Mouse (Mus musculus): ENCODE measurements at regions not wholly inside any gene's neighbourhood (a gene's known extent, or its start where the extent isn't known, plus 50 kb on each side); places are given as distances from the start of the nearest gene placed in this dataset.

GRCm38 (mm10) chr7:67457898-67458297 is 85.2 kb upstream of the Mef2a start:
- WGBS (ENCODE audit: insufficient replicate concordance): 61% methylated on average over 1 of the region's 1 CpGs
- TF ChIP-seq EP300 (IDR thresholded peaks at IDR 0.05; ENCODE audit: low read depth) (no peak), CTCF (IDR thresholded peaks at IDR 0.05; ENCODE audit: low read depth) (no peak)

GRCm38 (mm10) chr7:67456015-67456414 is 83.4 kb upstream of the Mef2a start:
- H3K9ac ChIP-seq (replicated peaks): no peak overlapping the region
- no peaks in the 10 kb centered on the region for H3K9me3 ChIP-seq (ENCODE audit: control insufficient read depth, low read length)
- H3K27me3 ChIP-seq (ENCODE audit: control insufficient read depth, insufficient read depth, low read length): no peaks in the 10 kb centered on the region
- no peaks in the 10 kb centered on the region for H3K36me3 ChIP-seq (replicated peaks; ENCODE audit: control insufficient read depth, insufficient read depth, low read depth)
- DNase-seq (ENCODE audit: low read depth in 3 of 3, low spot score in 3 of 3): no peak
- TF ChIP-seq EP300 (IDR thresholded peaks at IDR 0.05; ENCODE audit: low read depth) (no peak), CTCF (IDR thresholded peaks at IDR 0.05; ENCODE audit: low read depth) (no peak)
- H3K4me2 ChIP-seq (ENCODE audit: low read depth): no peak overlapping the region
- ATAC-seq (ENCODE audit: insufficient read depth): no peak
- peaks cover 0 to 11% of the 10 kb centered on the region in 2 experiments; a peak in 2 of 4 replicates for H3K4me1 ChIP-seq (replicated peaks; ENCODE audit: control insufficient read depth in 2 of 2, insufficient read depth in 2 of 2, low read length in 1 of 2)
- H3K4me3 ChIP-seq (ENCODE audit: insufficient read depth in 1 of 2, low read depth in 2 of 2, low read length in 2 of 2): no peak overlapping the region
- WGBS (ENCODE audit: insufficient replicate concordance): 56% methylated on average over 4 of the region's 4 CpGs
- H3K27ac ChIP-seq: no peak overlapping the region

More at GRCm38 (mm10) chr7:67457898-67458297, 85.2 kb upstream of the Mef2a start:
- H3K9me3 ChIP-seq (ENCODE audit: control insufficient read depth, low read length): no peaks in the 10 kb centered on the region
- H3K4me3 ChIP-seq (ENCODE audit: insufficient read depth in 1 of 2, low read depth in 2 of 2, low read length in 2 of 2): no peak overlapping the region
- H3K27ac ChIP-seq: no peak overlapping the region
- DNase-seq (ENCODE audit: low read depth in 3 of 3, low spot score in 3 of 3) (no peak), ATAC-seq (ENCODE audit: insufficient read depth) (no peak)
- H3K4me1 ChIP-seq (replicated peaks; ENCODE audit: control insufficient read depth in 2 of 2, insufficient read depth in 2 of 2, low read length in 1 of 2): peaks cover 0 to 24% of the 10 kb centered on the region in 2 experiments; a peak in 2 of 4 replicates
- no peaks in the 10 kb centered on the region for H3K27me3 ChIP-seq (ENCODE audit: control insufficient read depth, insufficient read depth, low read length)
- H3K4me2 ChIP-seq (ENCODE audit: low read depth): no peak overlapping the region
- no peak overlapping the region for H3K9ac ChIP-seq (replicated peaks)
- H3K36me3 ChIP-seq (replicated peaks; ENCODE audit: control insufficient read depth, insufficient read depth, low read depth): no peaks in the 10 kb centered on the region

GRCm38 (mm10) chr7:67454458-67454857 is 81.8 kb upstream of the Mef2a start:
- Histone ChIP-seq H3K4me3 (ENCODE audit: insufficient read depth in 1 of 2, low read depth in 2 of 2, low read length in 2 of 2) (no peak overlapping the region), H3K27ac (no peak overlapping the region), H3K36me3 (replicated peaks; ENCODE audit: control insufficient read depth, insufficient read depth, low read depth) (no peaks in the 10 kb centered on the region), H3K4me2 (ENCODE audit: low read depth) (no peak overlapping the region), H3K4me1 (replicated peaks; ENCODE audit: control insufficient read depth in 2 of 2, insufficient read depth in 2 of 2, low read length in 1 of 2) (peaks cover 0 to 7% of the 10 kb centered on the region in 2 experiments; a peak in 2 of 4 replicates), H3K27me3 (ENCODE audit: control insufficient read depth, insufficient read depth, low read length) (no peaks in the 10 kb centered on the region), H3K9me3 (ENCODE audit: control insufficient read depth, low read length) (no peaks in the 10 kb centered on the region), H3K9ac (replicated peaks) (no peak overlapping the region)
- DNase-seq (ENCODE audit: low read depth in 3 of 3, low spot score in 3 of 3) (no peak), ATAC-seq (ENCODE audit: insufficient read depth) (no peak)
- WGBS (ENCODE audit: insufficient replicate concordance): 60% methylated on average over 4 of the region's 4 CpGs
- TF ChIP-seq EP300 (IDR thresholded peaks at IDR 0.05; ENCODE audit: low read depth): no peak
- TF ChIP-seq CTCF (IDR thresholded peaks at IDR 0.05; ENCODE audit: low read depth): no peak

- TF ChIP-seq EP300 (IDR thresholded peaks at IDR 0.05; ENCODE audit: low read depth): no peak
- TF ChIP-seq CTCF (IDR thresholded peaks at IDR 0.05; ENCODE audit: low read depth): no peak
- Histone ChIP-seq H3K27me3 (ENCODE audit: control insufficient read depth, insufficient read depth, low read length) (no peaks in the 10 kb centered on the region), H3K36me3 (replicated peaks; ENCODE audit: control insufficient read depth, insufficient read depth, low read depth) (no peaks in the 10 kb centered on the region), H3K9ac (replicated peaks) (no peak overlapping the region), H3K4me2 (ENCODE audit: low read depth) (no peak overlapping the region), H3K27ac (no peak overlapping the region), H3K9me3 (ENCODE audit: control insufficient read depth, low read length) (no peaks in the 10 kb centered on the region), H3K4me1 (replicated peaks; ENCODE audit: control insufficient read depth in 2 of 2, insufficient read depth in 2 of 2, low read length in 1 of 2) (no peaks in the 10 kb centered on the region), H3K4me3 (ENCODE audit: insufficient read depth in 1 of 2, low read depth in 2 of 2, low read length in 2 of 2) (no peak overlapping the region)
- WGBS (ENCODE audit: insufficient replicate concordance): 27% methylated on average over 6 of the region's 6 CpGs
- no peak for ATAC-seq (ENCODE audit: insufficient read depth)
- DNase-seq (ENCODE audit: low read depth in 3 of 3, low spot score in 3 of 3): no peak
Observed at GRCm38 (mm10) chr7:67451157-67451793, 78.6 kb upstream of the Mef2a start.

- TF ChIP-seq CTCF (IDR thresholded peaks at IDR 0.05; ENCODE audit: low read depth): no peak
- no peak for TF ChIP-seq EP300 (IDR thresholded peaks at IDR 0.05; ENCODE audit: low read depth)
- Histone ChIP-seq H3K4me3 (ENCODE audit: insufficient read depth in 1 of 2, low read depth in 2 of 2, low read length in 2 of 2) (no peak overlapping the region), H3K4me1 (replicated peaks; ENCODE audit: control insufficient read depth in 2 of 2, insufficient read depth in 2 of 2, low read length in 1 of 2) (no peaks in the 10 kb centered on the region; a peak in 1 of 4 replicates), H3K27ac (no peak overlapping the region), H3K9me3 (ENCODE audit: control insufficient read depth, low read length) (no peaks in the 10 kb centered on the region), H3K4me2 (ENCODE audit: low read depth) (no peak overlapping the region), H3K9ac (replicated peaks) (no peak overlapping the region), H3K27me3 (ENCODE audit: control insufficient read depth, insufficient read depth, low read length) (no peaks in the 10 kb centered on the region), H3K36me3 (replicated peaks; ENCODE audit: control insufficient read depth, insufficient read depth, low read depth) (no peaks in the 10 kb centered on the region)
- DNase-seq (ENCODE audit: low read depth in 3 of 3, low spot score in 3 of 3): no peak
- WGBS (ENCODE audit: insufficient replicate concordance): 63% methylated on average over 9 of the region's 9 CpGs
- ATAC-seq (ENCODE audit: insufficient read depth): no peak
Observed at GRCm38 (mm10) chr7:67446606-67447005, 73.9 kb upstream of the Mef2a start.

Measured in liver, embryonic 14.5 days (tissue).